Mouse (Mus musculus) myocyte (in vitro differentiated cells): ENCODE data around the gene Camta1. TPM values are rescaled to one million over a fixed set of nuclear protein-coding genes. Genes with fewer than 3 reads are reported as not detected.

Experiments
- H3K27me3 ChIP-seq: one replicate; pipeline ENCODE4 v1.6.1; 2011; ENCODE audit not compliant: control insufficient read depth, insufficient read depth, insufficient read length
- H3K36me3 ChIP-seq: one replicate; pipeline ENCODE4 v1.6.1; 2011; ENCODE audit not compliant: control insufficient read depth, insufficient read depth
- H3K4me2 ChIP-seq: one replicate; pipeline ENCODE4 v1.6.1; 2011; ENCODE audit warnings: low read depth, control low read depth
- H3K4me3 ChIP-seq: one replicate; pipeline ENCODE4 v1.5.1; 2011; ENCODE audit warnings: mild to moderate bottlenecking, control low read depth, moderate library complexity
- H3K79me2 ChIP-seq: one replicate; pipeline ENCODE4 v1.6.1; 2011; ENCODE audit not compliant: control insufficient read depth, insufficient read depth
- H3ac ChIP-seq: one replicate; pipeline ENCODE4 v1.6.1; 2011; ENCODE audit not compliant: control insufficient read depth, insufficient read length
- CEBPB ChIP-seq: IDR thresholded peaks from 2 replicates; pipeline ENCODE4 v1.6.1; 2011; ENCODE audit warnings: mild to moderate bottlenecking, moderate library complexity; ENCODE audit not compliant: poor library complexity, insufficient read depth, severe bottlenecking
- E2F4 ChIP-seq: IDR thresholded peaks from one replicate; pipeline ENCODE4 v1.6.1; 2011; ENCODE audit warnings: mild to moderate bottlenecking, control low read depth, moderate library complexity; ENCODE audit not compliant: insufficient read depth
- MAX ChIP-seq: IDR thresholded peaks from one replicate; pipeline ENCODE4 v1.6.1; 2011; ENCODE audit warnings: low read depth, mild to moderate bottlenecking, control low read depth
- MYOD1 ChIP-seq, 3 experiments: IDR thresholded peaks; one replicate each; pipeline ENCODE4 v1.6.1; 2011; ENCODE audit warnings: control low read depth in 2 of 3, low read depth in 2 of 3, mild to moderate bottlenecking in 2 of 3, moderate library complexity in 1 of 3; ENCODE audit not compliant: insufficient read length in 2 of 3, control insufficient read depth in 1 of 3
- MYOG ChIP-seq, 3 experiments: IDR thresholded peaks; one replicate each; pipeline ENCODE4 v1.6.1; 2011; ENCODE audit warnings: control low read depth in 2 of 3, low read depth in 2 of 3, mild to moderate bottlenecking in 2 of 3; ENCODE audit not compliant: insufficient read length in 2 of 3, control insufficient read depth in 1 of 3, insufficient read depth in 1 of 3
- POLR2A ChIP-seq: IDR thresholded peaks from one replicate; pipeline ENCODE4 v1.6.1; 2011; ENCODE audit warnings: low read depth, mild to moderate bottlenecking, control low read depth, moderate library complexity; ENCODE audit not compliant: insufficient read length
- POLR2AphosphoS2 ChIP-seq: IDR thresholded peaks from one replicate; pipeline ENCODE4 v1.6.1; 2011; ENCODE audit warnings: low read depth, control low read depth; ENCODE audit not compliant: insufficient read length
- REST ChIP-seq: IDR thresholded peaks from one replicate; pipeline ENCODE4 v1.6.1; 2011; ENCODE audit warnings: mild to moderate bottlenecking, control low read depth, moderate library complexity; ENCODE audit not compliant: insufficient read depth, insufficient read length
- SRF ChIP-seq: IDR thresholded peaks from one replicate; pipeline ENCODE4 v1.6.1; 2011; ENCODE audit warnings: low read depth; ENCODE audit not compliant: control insufficient read depth, insufficient read length
- TCF12 ChIP-seq: IDR thresholded peaks from one replicate; pipeline ENCODE4 v1.6.1; 2011; ENCODE audit warnings: mild to moderate bottlenecking, control low read depth; ENCODE audit not compliant: poor library complexity, insufficient read depth, severe bottlenecking
- TCF3 ChIP-seq: IDR thresholded peaks from one replicate; pipeline ENCODE4 v1.6.1; 2011; ENCODE audit warnings: low read depth, control low read depth; ENCODE audit not compliant: insufficient read length
- USF1 ChIP-seq: IDR thresholded peaks from one replicate; pipeline ENCODE4 v1.6.1; 2011; ENCODE audit warnings: low read depth, mild to moderate bottlenecking, control low read depth, moderate library complexity
- polyA plus RNA-seq: library from polyadenylated mRNA; unstranded; fragments of >200 nt; fragmentation: generic; extraction: Trizol; gene quantifications from one replicate; pipeline ENCODE4 v1.2.1, GENCODE M21; 2012; ENCODE audit warnings: missing spikeins

The Camta1 gene
- polyA plus RNA-seq, 1 experiment = 40.6 TPM

- no peak overlapping the region for H3ac ChIP-seq
- H3K4me2 ChIP-seq = no peak overlapping the region
- H3K4me3 ChIP-seq = no peak overlapping the region
- no peaks in the 10 kb centered on the region for H3K27me3 ChIP-seq
- H3K36me3 ChIP-seq = no peaks in the 10 kb centered on the region
- TF ChIP-seq POLR2A (no peak), MYOD1 (IDR thresholded peaks at IDR 0.05; ENCODE audit: control insufficient read depth in 1 of 3, insufficient read length in 2 of 3, low read depth in 2 of 3) (no peak), REST (no peak), E2F4 (no peak), MAX (no peak), USF1 (no peak), CEBPB (no peak), SRF (no peak), TCF12 (no peak), MYOG (IDR thresholded peaks at IDR 0.05; ENCODE audit: control insufficient read depth in 1 of 3, insufficient read depth in 1 of 3, insufficient read length in 2 of 3, low read depth in 2 of 3) (no peak), TCF3 (no peak), POLR2AphosphoS2 (no peak)
- no peaks in the 10 kb centered on the region for H3K79me2 ChIP-seq
These were observed 355.0 kb downstream of the Camta1 start for GRCm38 (mm10) chr4:151506701-151507100.

GRCm38 (mm10) chr4:151498481-151499276, 363.0 kb downstream of the Camta1 start:
- TF ChIP-seq TCF12 (no peak), POLR2AphosphoS2 (no peak), TCF3 (no peak), USF1 (no peak), CEBPB (no peak), SRF (no peak), MYOD1 (IDR thresholded peaks at IDR 0.05; ENCODE audit: control insufficient read depth in 1 of 3, insufficient read length in 2 of 3, low read depth in 2 of 3) (no peak), POLR2A (no peak)
- Histone ChIP-seq H3K36me3 (no peaks in the 10 kb centered on the region), H3ac (no peak overlapping the region), H3K79me2 (no peaks in the 10 kb centered on the region), H3K27me3 (no peaks in the 10 kb centered on the region), H3K4me2 (no peak overlapping the region), H3K4me3 (no peak overlapping the region)

GRCm38 (mm10) chr4:151496581-151496980, 365.1 kb downstream of the Camta1 start:
- no peaks in the 10 kb centered on the region for H3K27me3 ChIP-seq

GRCm38 (mm10) chr4:151495276-151495882, 366.3 kb downstream of the Camta1 start:
- Histone ChIP-seq H3K36me3 (no peaks in the 10 kb centered on the region), H3K4me2 (no peak overlapping the region), H3K79me2 (no peaks in the 10 kb centered on the region), H3K27me3 (no peaks in the 10 kb centered on the region), H3ac (no peak overlapping the region), H3K4me3 (no peak overlapping the region)
- TF ChIP-seq USF1 (no peak), REST (no peak), MYOD1 (IDR thresholded peaks at IDR 0.05; ENCODE audit: control insufficient read depth in 1 of 3, insufficient read length in 2 of 3, low read depth in 2 of 3) (no peak), E2F4 (no peak), TCF3 (no peak)

More at GRCm38 (mm10) chr4:151496581-151496980, 365.1 kb downstream of the Camta1 start:
- H3K4me2 ChIP-seq = no peak overlapping the region
- no peaks in the 10 kb centered on the region for H3K79me2 ChIP-seq
- H3K4me3 ChIP-seq = no peak overlapping the region
- TF ChIP-seq POLR2A = no peak
- no peak for TF ChIP-seq USF1
- no peak for TF ChIP-seq CEBPB
- no peak overlapping the region for H3ac ChIP-seq
- H3K36me3 ChIP-seq = no peaks in the 10 kb centered on the region

- Histone ChIP-seq H3ac (no peak overlapping the region), H3K4me2 (no peak overlapping the region), H3K4me3 (no peak overlapping the region), H3K27me3 (no peaks in the 10 kb centered on the region), H3K36me3 (no peaks in the 10 kb centered on the region), H3K79me2 (no peaks in the 10 kb centered on the region)
- no peak for TF ChIP-seq USF1
- no peak for TF ChIP-seq MYOD1 (IDR thresholded peaks at IDR 0.05; ENCODE audit: control insufficient read depth in 1 of 3, insufficient read length in 2 of 3, low read depth in 2 of 3)
- TF ChIP-seq REST = no peak
- TF ChIP-seq POLR2AphosphoS2 = no peak
- TF ChIP-seq SRF = no peak
- no peak for TF ChIP-seq TCF12
- TF ChIP-seq MAX = no peak
- no peak for TF ChIP-seq POLR2A
- no peak for TF ChIP-seq E2F4
These were observed 368.9 kb downstream of the Camta1 start for GRCm38 (mm10) chr4:151492786-151493185.
